In the genomic region with DNA sequence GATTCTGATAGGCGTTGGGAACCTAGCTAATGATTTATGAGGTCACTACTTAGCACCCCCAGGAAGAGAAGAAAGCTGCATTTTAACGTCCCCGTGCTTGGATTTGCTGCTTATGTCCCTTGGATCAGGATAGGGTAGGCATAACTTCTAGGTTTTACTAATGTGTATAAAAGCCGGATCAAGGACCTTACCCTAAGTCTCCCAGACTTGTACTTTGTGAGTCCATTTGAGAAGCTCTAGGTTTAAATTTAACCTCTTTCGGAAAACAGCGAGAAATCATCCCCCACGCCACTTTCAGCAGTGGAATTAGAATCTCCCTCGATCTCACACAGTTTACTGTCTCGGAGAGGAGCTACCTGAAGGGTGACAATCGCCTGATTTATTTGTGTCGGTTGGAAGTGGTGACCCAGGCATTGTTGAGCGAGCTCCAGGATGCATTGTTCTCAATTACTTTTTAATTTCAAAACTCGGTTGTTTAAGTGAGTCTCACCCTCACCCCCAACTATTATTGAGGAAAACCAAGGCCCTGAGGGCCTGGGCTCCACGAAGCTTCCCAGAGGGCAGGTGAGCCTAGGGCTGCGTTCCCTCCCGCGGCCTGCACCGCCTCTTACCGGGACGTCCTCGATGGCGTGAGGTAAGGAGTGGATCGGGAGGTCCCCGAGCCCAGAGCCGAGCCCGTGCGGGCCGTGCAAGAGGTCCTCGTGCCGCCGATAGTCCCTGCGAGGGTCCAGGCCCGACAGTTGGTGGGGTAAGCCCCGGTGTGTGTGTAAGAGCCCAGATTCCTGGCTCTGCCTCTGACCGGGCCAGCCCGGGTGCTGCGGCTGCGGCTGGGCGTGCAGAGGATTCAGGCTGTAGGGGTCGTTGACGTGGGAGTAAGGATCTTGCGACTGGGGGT, we compare ENCODE assay signal across 9 mouse cellular contexts. TPM values are rescaled to one million over a fixed set of nuclear protein-coding genes. Genes with fewer than 3 reads are reported as not detected.
DNase-seq lines count a peak whose midpoint lies in the region; ATAC-seq lines count a peak whose summit lies in the region.
"Had no signal": no experiment of that assay in that cellular context is flagged by ENCODE, and none has a peak within 500 bp of the region (broad histone marks: within the 10 kb centered on the region; RNA-seq: fewer than 3 reads in every experiment).

No protein-coding gene starts in this region.

- H3K27ac ChIP-seq in kidney, embryonic 15.5 days: 0 out of 2 replicates have a peak overlapping the region, but pooled peaks have one; percentile 23
- H3K27ac ChIP-seq in embryonic facial prominence, embryonic 14.5 days (replicated peaks; ENCODE audit: low read depth, low read length): peak overlapping the region; percentile 90
- H3K27ac ChIP-seq in limb, embryonic 10.5 days: peak overlapping the region; percentile 96
- H3K27ac ChIP-seq in neural tube, embryonic 15.5 days (replicated peaks): peak overlapping the region; percentile 66

- H3K36me3 ChIP-seq in kidney, embryonic 15.5 days: no peaks in the 10 kb centered on the region
- no peaks in the 10 kb centered on the region for H3K36me3 ChIP-seq in embryonic facial prominence, embryonic 14.5 days (ENCODE audit: control insufficient read depth, insufficient read depth, low read length)
- no peaks in the 10 kb centered on the region for H3K36me3 ChIP-seq in limb, embryonic 10.5 days
- no peaks in the 10 kb centered on the region for H3K36me3 ChIP-seq in neural tube, embryonic 15.5 days

- peak overlapping the region; percentile 16 for H3K9ac ChIP-seq in kidney, embryonic 15.5 days
- H3K9ac ChIP-seq in embryonic facial prominence, embryonic 14.5 days (ENCODE audit: low read depth, low read length): peak overlapping the region; percentile 90
- peak overlapping the region; percentile 42 for H3K9ac ChIP-seq in neural tube, embryonic 15.5 days (replicated peaks)

- H3K4me2 ChIP-seq in kidney, embryonic 15.5 days: peak overlapping the region; percentile 74
- H3K4me2 ChIP-seq in embryonic facial prominence, embryonic 14.5 days (ENCODE audit: low read depth, low read length): peak overlapping the region; percentile 65
- peak overlapping the region; percentile 67 for H3K4me2 ChIP-seq in neural tube, embryonic 15.5 days

- DNase-seq in kidney, postnatal 10 days: no peak
- no peak for DNase-seq in embryonic facial prominence, embryonic 14.5 days (ENCODE audit: low spot score)
- DNase-seq in limb, embryonic 10.5 days (ENCODE audit: low spot score): peak; percentile 73
- no peak for DNase-seq in layer of hippocampus, adult 9-10 months (ENCODE audit: low spot score)
- DNase-seq in left cerebral cortex, postnatal 10 days (ENCODE audit: extremely low spot score in 1 of 2, low spot score in 2 of 2): no peak
- no peak for DNase-seq in lung, postnatal 14 days
- DNase-seq: lung, postnatal 36 days had no signal

- H3K4me3 ChIP-seq in kidney, embryonic 15.5 days (replicated peaks): peak overlapping the region; percentile 53
- H3K4me3 ChIP-seq in embryonic facial prominence, embryonic 14.5 days (ENCODE audit: low read depth, low read length): peak overlapping the region; percentile 58
- peak overlapping the region; percentile 71 for H3K4me3 ChIP-seq in limb, embryonic 10.5 days
- H3K4me3 ChIP-seq in neural tube, embryonic 15.5 days (replicated peaks): peak overlapping the region; percentile 46

- H3K27me3 ChIP-seq in kidney, embryonic 15.5 days: peaks cover 91% of the 10 kb centered on the region
- peaks cover 71% of the 10 kb centered on the region for H3K27me3 ChIP-seq in embryonic facial prominence, embryonic 14.5 days (replicated peaks; ENCODE audit: control insufficient read depth, insufficient read depth, low read length)
- peaks cover 78% of the 10 kb centered on the region for H3K27me3 ChIP-seq in limb, embryonic 10.5 days (ENCODE audit: low read depth, poor library complexity, severe bottlenecking)
- peaks cover 34% of the 10 kb centered on the region for H3K27me3 ChIP-seq in neural tube, embryonic 15.5 days (replicated peaks)

- intact Hi-C loops in left cerebral cortex, postnatal 10 days (cut with DNase I): no loop called here

- no peak for ATAC-seq in kidney, embryonic 15.5 days (replicated peaks; ENCODE audit: low FRiP score)
- ATAC-seq in embryonic facial prominence, embryonic 14.5 days (ENCODE audit: low read depth): no peak
- ATAC-seq in neural tube, embryonic 15.5 days (ENCODE audit: low FRiP score): no peak

- H3K4me1 ChIP-seq in kidney, embryonic 15.5 days: peaks cover 26% of the 10 kb centered on the region
- H3K4me1 ChIP-seq in embryonic facial prominence, embryonic 14.5 days (ENCODE audit: control insufficient read depth, insufficient read depth, low read length): peaks cover 3% of the 10 kb centered on the region; the same call in 1 of the 2 replicates
- H3K4me1 ChIP-seq in limb, embryonic 10.5 days: peaks cover 68% of the 10 kb centered on the region
- H3K4me1 ChIP-seq in neural tube, embryonic 15.5 days: peaks cover 23% of the 10 kb centered on the region

- whole genome bisulfite sequencing in kidney, embryonic 15.5 days: 1% methylated on average over 42 of the region's 42 CpGs
- WGBS in embryonic facial prominence, embryonic 14.5 days: 4% methylated on average over 42 of the region's 42 CpGs
- under 1% methylated on average over 42 of the region's 42 CpGs for WGBS in limb, embryonic 10.5 days
- WGBS in neural tube, embryonic 15.5 days: 4% methylated on average over 42 of the region's 42 CpGs

- H3K9me3 ChIP-seq in kidney, embryonic 15.5 days (replicated peaks): no peaks in the 10 kb centered on the region
- no peaks in the 10 kb centered on the region for H3K9me3 ChIP-seq in embryonic facial prominence, embryonic 14.5 days (ENCODE audit: control insufficient read depth, low read length)
- H3K9me3 ChIP-seq in limb, embryonic 10.5 days (replicated peaks): no peaks in the 10 kb centered on the region
- H3K9me3 ChIP-seq in neural tube, embryonic 15.5 days (replicated peaks): no peaks in the 10 kb centered on the region

RNA-seq across cellular contexts. Expression of a gene that starts 10.2 kb away (rescaled TPM):
- 2.8 and 4.1 TPM in 2 replicates for polyA plus RNA-seq in kidney, embryonic 15.5 days (2015; fragmentation: Nextera tagmentation; extraction: Ambion mirVana)
- 4.6 and 5.0 TPM in 2 replicates for polyA plus RNA-seq in embryonic facial prominence, embryonic 14.5 days (2014; fragmentation: Nextera tagmentation; extraction: Ambion mirVana)
- 6.7 and 6.9 TPM in 2 replicates for polyA plus RNA-seq in limb, embryonic 10.5 days (2016; fragmentation: Nextera tagmentation; extraction: Ambion mirVana)
- 5.5 and 6.5 TPM in 2 replicates for polyA plus RNA-seq in neural tube, embryonic 15.5 days (2015; fragmentation: Nextera tagmentation; extraction: Ambion mirVana)
- total RNA-seq in left cerebral cortex, postnatal 10 days (2021): under 1 TPM; 0.49 to 0.51 TPM

Comparison
In these comparisons a context has a peak if more than half of its experiments do, and no peak if none do; other contexts are left out.
1. H3K27ac ChIP-seq: peak in every context shown above with its lines; median percentile 96 in limb, embryonic 10.5 days; 90 in embryonic facial prominence, embryonic 14.5 days; 66 in neural tube, embryonic 15.5 days; 23 in kidney, embryonic 15.5 days.
2. H3K9ac ChIP-seq: peak in every context shown above with its lines; median percentile 90 in embryonic facial prominence, embryonic 14.5 days; 42 in neural tube, embryonic 15.5 days; 16 in kidney, embryonic 15.5 days.